Mouse (Mus musculus): ENCODE results near the gene Ccdc57.

DNA sequence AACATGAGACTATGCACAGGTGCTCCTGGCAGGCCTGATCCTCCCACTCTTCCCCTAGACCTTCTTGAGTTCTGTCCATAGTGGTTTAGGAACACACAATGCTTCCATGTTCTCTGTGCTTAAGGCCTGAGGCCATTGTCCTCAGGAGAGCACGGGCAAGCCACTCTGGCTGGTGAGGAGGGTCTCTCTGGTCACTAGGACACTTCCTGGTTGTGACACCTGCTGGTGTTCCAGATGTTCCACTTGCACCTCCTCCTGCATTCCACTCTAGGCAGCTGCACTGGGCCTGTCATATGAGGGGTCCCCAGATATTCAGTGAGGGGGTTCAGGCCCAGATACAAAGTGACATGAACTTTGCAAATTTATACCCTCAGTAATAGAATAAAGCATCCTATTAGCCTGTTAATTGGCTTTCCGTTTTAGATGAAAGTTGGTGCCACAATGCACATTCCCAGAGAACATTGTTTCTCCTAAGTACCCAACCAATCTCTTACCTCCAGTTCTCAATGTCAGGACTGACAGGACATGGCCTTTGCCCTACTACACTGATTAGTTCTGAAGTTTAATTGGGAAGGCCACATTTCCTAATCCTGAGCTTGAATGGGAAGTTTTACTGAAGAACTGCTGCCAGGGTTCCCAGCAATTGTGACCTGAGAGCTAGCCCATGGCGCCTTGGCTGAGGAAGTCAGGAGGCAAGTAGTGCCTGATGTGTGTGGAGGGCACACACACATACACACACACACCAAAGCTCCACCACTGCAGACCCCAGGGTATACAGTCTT, 100.8 kb downstream of the Ccdc57 start:
- TF ChIP-seq CTCF (IDR thresholded peaks at IDR 0.05; ENCODE audit: borderline replicate concordance, control insufficient read depth, extremely low read depth, insufficient read depth, low read length, poor library complexity): no peak
- TF ChIP-seq POLR2A (IDR thresholded peaks at IDR 0.05; ENCODE audit: control insufficient read depth, extremely low read depth, insufficient read depth, low read length, poor library complexity): no peak

Data from thymus, adult 2 months (tissue).